Mouse (Mus musculus) testis, adult 2 months (tissue): ENCODE results near the gene Herpud1. TPM values are rescaled to one million over a fixed set of nuclear protein-coding genes. Genes with fewer than 3 reads are reported as not detected.

Experiments used
- H3K27ac ChIP-seq: fragments of 200-500 bp; 2 replicates; pipeline ENCODE4 v1.5.1; 2012; ENCODE audit warnings: low read depth, low read length; ENCODE audit not compliant: control insufficient read depth, insufficient read depth
- H3K27me3 ChIP-seq: fragments of 200-500 bp; 2 replicates; pipeline ENCODE4 v1.6.1; 2012; ENCODE audit warnings: mild to moderate bottlenecking, low read length, moderate library complexity; ENCODE audit not compliant: control insufficient read depth, insufficient read depth
- H3K36me3 ChIP-seq: fragments of 200-500 bp; 2 replicates; pipeline ENCODE4 v1.6.1; 2012; ENCODE audit warnings: mild to moderate bottlenecking, low read length; ENCODE audit not compliant: control insufficient read depth, insufficient read depth
- H3K4me1 ChIP-seq: fragments of 200-500 bp; 2 replicates; pipeline ENCODE4 v1.6.1; 2012; ENCODE audit warnings: low read length; ENCODE audit not compliant: control insufficient read depth, insufficient read depth
- H3K4me3 ChIP-seq: fragments of 200-500 bp; 2 replicates; pipeline ENCODE4 v1.5.1; 2012; ENCODE audit warnings: low read depth, mild to moderate bottlenecking, low read length, moderate library complexity, mixed read lengths; ENCODE audit not compliant: control insufficient read depth
- CTCF ChIP-seq: fragments of 200-500 bp; IDR thresholded peaks from 2 replicates; pipeline ENCODE4 v1.5.1; 2012; ENCODE audit warnings: low read depth, mild to moderate bottlenecking, inconsistent platforms, low read length, moderate library complexity; ENCODE audit not compliant: control insufficient read depth, insufficient read depth, insufficient replicate concordance
- POLR2A ChIP-seq: fragments of 200-500 bp; IDR thresholded peaks from 2 replicates; pipeline ENCODE4 v1.6.1; 2012; ENCODE audit warnings: low read depth, mild to moderate bottlenecking, inconsistent platforms, low read length, moderate library complexity; ENCODE audit not compliant: control insufficient read depth
- polyA plus RNA-seq: library from polyadenylated mRNA; depleted of rRNA; stranded (reverse); fragments of >200 nt; gene quantifications from 2 replicates; pipeline ENCODE4 v1.2.3, GENCODE M21; 2012

The Herpud1 gene
- polyA plus RNA-seq, 1 experiment: 227 TPM

- TF ChIP-seq POLR2A (no peak), CTCF (no peak)
- H3K27ac ChIP-seq: no peak overlapping the region
- H3K4me1 ChIP-seq: no peaks in the 10 kb centered on the region
These were observed 26.3 kb downstream of the Herpud1 start for GRCm38 (mm10) chr8:94412518-94412917.

GRCm38 (mm10) chr8:94413509-94413908 is 27.3 kb downstream of the Herpud1 start:
- Histone ChIP-seq H3K4me3 (no peak overlapping the region), H3K27ac (no peak overlapping the region)

More at GRCm38 (mm10) chr8:94412518-94412917, 26.3 kb downstream of the Herpud1 start:
- no peaks in the 10 kb centered on the region for H3K27me3 ChIP-seq
- no peak overlapping the region for H3K4me3 ChIP-seq
- H3K36me3 ChIP-seq: no peaks in the 10 kb centered on the region

DNA sequence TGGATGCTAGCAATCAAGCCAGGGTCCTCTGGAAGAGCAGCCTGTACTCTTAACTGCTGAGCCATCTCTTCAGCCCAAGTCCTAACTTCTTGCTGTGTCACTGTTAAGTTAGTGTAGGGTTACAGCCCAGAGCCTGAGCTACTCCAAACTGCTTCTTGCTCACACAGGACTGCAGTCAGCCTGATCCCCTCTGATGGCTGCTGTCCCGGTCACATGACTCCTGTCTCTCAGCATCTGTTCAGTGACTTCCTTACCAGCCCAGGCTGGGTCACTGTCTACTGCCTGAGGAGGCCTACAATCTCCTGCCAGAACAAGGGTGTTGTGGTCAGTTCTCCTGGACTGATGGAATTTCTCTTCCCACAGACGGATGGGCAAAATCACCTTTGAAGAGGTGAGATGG is 29.0 kb downstream of the Herpud1 start:
- Histone ChIP-seq H3K36me3 (no peaks in the 10 kb centered on the region), H3K27ac (no peak overlapping the region), H3K27me3 (no peaks in the 10 kb centered on the region), H3K4me1 (no peaks in the 10 kb centered on the region), H3K4me3 (no peak overlapping the region)
- TF ChIP-seq CTCF (no peak), POLR2A (no peak)

More at GRCm38 (mm10) chr8:94413509-94413908, 27.3 kb downstream of the Herpud1 start:
- TF ChIP-seq CTCF (no peak), POLR2A (no peak)
- H3K27me3 ChIP-seq: no peaks in the 10 kb centered on the region
- H3K4me1 ChIP-seq: no peaks in the 10 kb centered on the region
- no peaks in the 10 kb centered on the region for H3K36me3 ChIP-seq

- H3K4me1 ChIP-seq: no peaks in the 10 kb centered on the region
- H3K4me3 ChIP-seq: no peak overlapping the region
- no peak for TF ChIP-seq POLR2A
- H3K36me3 ChIP-seq: no peaks in the 10 kb centered on the region
- no peaks in the 10 kb centered on the region for H3K27me3 ChIP-seq
- H3K27ac ChIP-seq: no peak overlapping the region
These were observed 31.8 kb downstream of the Herpud1 start for GRCm38 (mm10) chr8:94418017-94418416.

DNA sequence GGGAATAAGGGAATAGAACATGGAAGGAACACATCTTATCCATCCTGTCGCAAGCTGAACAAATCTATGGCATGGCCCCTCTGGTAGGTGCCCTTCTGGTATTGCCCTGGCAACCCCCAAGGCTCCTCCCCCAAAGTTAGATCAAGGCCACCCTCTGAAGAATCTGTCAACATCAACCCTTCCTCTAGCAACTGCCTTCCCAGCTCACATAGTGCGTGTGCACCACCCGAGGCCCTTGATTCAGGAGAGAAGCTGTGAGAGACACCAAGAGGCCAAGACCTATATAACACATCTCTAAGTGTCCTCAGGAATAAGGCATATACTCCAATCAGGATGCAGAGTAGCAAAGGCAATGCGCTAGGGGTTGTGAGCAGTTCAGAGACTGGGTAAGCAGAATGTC is 36.0 kb downstream of the Herpud1 start:
- H3K36me3 ChIP-seq: no peaks in the 10 kb centered on the region
- H3K27me3 ChIP-seq: no peaks in the 10 kb centered on the region
- no peak overlapping the region for H3K4me3 ChIP-seq
- no peak for TF ChIP-seq CTCF
- TF ChIP-seq POLR2A: no peak
- no peak overlapping the region for H3K27ac ChIP-seq
- no peaks in the 10 kb centered on the region for H3K4me1 ChIP-seq

DNA sequence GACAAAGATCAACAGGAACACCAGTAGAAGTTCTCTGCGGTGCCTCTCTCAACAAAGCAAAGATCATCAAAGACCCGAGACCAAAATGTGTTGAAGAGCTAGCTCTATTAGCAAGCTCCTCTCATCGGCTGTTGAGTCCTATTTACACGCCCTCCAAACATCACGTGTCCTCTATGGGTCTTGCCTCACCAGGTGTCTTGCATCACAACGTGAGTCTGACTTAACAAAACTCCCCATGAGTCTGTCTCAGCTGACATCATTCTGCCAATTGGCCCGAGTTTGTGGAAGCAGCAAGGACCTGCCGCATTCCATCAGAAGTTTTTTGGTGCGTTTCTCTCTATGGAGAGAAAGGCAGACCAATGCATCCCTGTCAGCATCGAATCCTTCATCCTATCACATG is 41.7 kb downstream of the Herpud1 start:
- Histone ChIP-seq H3K36me3 (no peaks in the 10 kb centered on the region), H3K4me1 (no peaks in the 10 kb centered on the region), H3K27me3 (no peaks in the 10 kb centered on the region), H3K27ac (no peak overlapping the region), H3K4me3 (no peak overlapping the region)
- TF ChIP-seq POLR2A: no peak
- TF ChIP-seq CTCF: no peak

- H3K27me3 ChIP-seq: no peaks in the 10 kb centered on the region
- H3K36me3 ChIP-seq: no peaks in the 10 kb centered on the region
- no peak for TF ChIP-seq CTCF
- TF ChIP-seq POLR2A: no peak
- H3K4me1 ChIP-seq: no peaks in the 10 kb centered on the region; the same call in 1 of the 2 replicates
- no peak overlapping the region for H3K4me3 ChIP-seq
- H3K27ac ChIP-seq: no peak overlapping the region
These were observed 42.2 kb downstream of the Herpud1 start for GRCm38 (mm10) chr8:94428420-94428819.

DNA sequence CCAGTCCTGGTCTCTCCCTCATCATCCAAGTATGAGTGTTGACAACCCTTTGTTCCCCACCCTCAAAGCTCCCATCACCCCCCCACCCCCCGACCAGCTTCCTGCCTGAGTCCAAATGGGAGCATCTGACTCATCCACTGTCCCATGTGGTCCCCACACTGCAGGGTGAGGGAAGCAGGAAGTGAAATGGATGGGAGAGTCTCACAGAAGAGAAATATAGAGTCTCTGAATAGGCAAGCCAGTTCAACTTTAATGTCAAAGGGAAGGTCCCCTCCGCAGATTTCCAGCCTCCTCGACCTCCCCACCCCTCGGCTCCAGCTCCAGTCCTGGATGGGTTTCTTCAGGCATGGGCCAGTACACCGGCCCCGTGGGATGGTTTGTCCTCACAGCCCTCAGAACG is 43.1 kb downstream of the Herpud1 start:
- H3K4me1 ChIP-seq: no peaks in the 10 kb centered on the region; the same call in 1 of the 2 replicates
- no peaks in the 10 kb centered on the region for H3K27me3 ChIP-seq
- no peak for TF ChIP-seq CTCF
- TF ChIP-seq POLR2A: no peak
- no peak overlapping the region for H3K27ac ChIP-seq
- H3K36me3 ChIP-seq: no peaks in the 10 kb centered on the region
- H3K4me3 ChIP-seq: no peak overlapping the region
